Mouse (Mus musculus): ENCODE data around the gene Scrn2. TPM values are rescaled to one million over a fixed set of nuclear protein-coding genes. Genes with fewer than 3 reads are reported as not detected.

The Scrn2 gene
- polyA plus RNA-seq, 1 experiment from 2014 or later: 19.4 TPM

GRCm38 (mm10) chr11:97025721-97026344, 3.9 kb upstream of the Scrn2 start:
- Histone ChIP-seq H3K4me2 (replicated peaks; ENCODE audit: low read depth, low read length) (peak overlapping the region; percentile 35), H3K9ac (ENCODE audit: low read depth, low read length) (peak overlapping the region; percentile 49), H3K4me3 (ENCODE audit: low read depth, low read length) (peak overlapping the region; percentile 10; the same call in 1 of the 2 replicates), H3K27ac (ENCODE audit: low read depth, low read length) (peak overlapping the region; percentile 43), H3K27me3 (ENCODE audit: control insufficient read depth, insufficient read depth, low read length) (peaks cover 36% of the 10 kb centered on the region), H3K36me3 (ENCODE audit: control insufficient read depth, insufficient read depth, low read length) (no peaks in the 10 kb centered on the region), H3K4me1 (replicated peaks; ENCODE audit: control insufficient read depth, insufficient read depth, low read length) (peaks cover 17% of the 10 kb centered on the region), H3K9me3 (ENCODE audit: control insufficient read depth, low read length) (no peaks in the 10 kb centered on the region)
- peak; percentile 95 for DNase-seq (ENCODE audit: low spot score)
- peak; percentile 37 for ATAC-seq (ENCODE audit: low FRiP score)
- WGBS: 1% methylated on average over 17 of the region's 17 CpGs

- Histone ChIP-seq H3K4me3 (ENCODE audit: low read depth, low read length) (peak overlapping the region; percentile 62), H3K4me2 (replicated peaks; ENCODE audit: low read depth, low read length) (peak overlapping the region; percentile 81), H3K9me3 (ENCODE audit: control insufficient read depth, low read length) (no peaks in the 10 kb centered on the region), H3K9ac (ENCODE audit: low read depth, low read length) (peak overlapping the region; percentile 79), H3K27ac (ENCODE audit: low read depth, low read length) (no peak overlapping the region), H3K36me3 (ENCODE audit: control insufficient read depth, insufficient read depth, low read length) (no peaks in the 10 kb centered on the region), H3K4me1 (replicated peaks; ENCODE audit: control insufficient read depth, insufficient read depth, low read length) (peaks cover 6% of the 10 kb centered on the region), H3K27me3 (ENCODE audit: control insufficient read depth, insufficient read depth, low read length) (no peaks in the 10 kb centered on the region)
- no peak for ATAC-seq (ENCODE audit: low FRiP score)
- WGBS: 23% methylated on average over 15 of the region's 15 CpGs
- DNase-seq (ENCODE audit: low spot score): no peak
Observed at GRCm38 (mm10) chr11:97030426-97030825, 688 bp downstream of the Scrn2 start.

- no peak overlapping the region for H3K9ac ChIP-seq (ENCODE audit: low read depth, low read length)
- H3K9me3 ChIP-seq (ENCODE audit: control insufficient read depth, low read length): no peaks in the 10 kb centered on the region
- 83% methylated on average over 12 of the region's 12 CpGs for WGBS
- H3K36me3 ChIP-seq (ENCODE audit: control insufficient read depth, insufficient read depth, low read length): no peaks in the 10 kb centered on the region
- no peaks in the 10 kb centered on the region for H3K27me3 ChIP-seq (ENCODE audit: control insufficient read depth, insufficient read depth, low read length)
- no peak overlapping the region for H3K4me2 ChIP-seq (replicated peaks; ENCODE audit: low read depth, low read length)
- DNase-seq (ENCODE audit: low spot score) (no peak), ATAC-seq (ENCODE audit: low FRiP score) (no peak)
- no peak overlapping the region for H3K27ac ChIP-seq (ENCODE audit: low read depth, low read length)
- H3K4me3 ChIP-seq (ENCODE audit: low read depth, low read length): no peak overlapping the region
- peaks cover 3% of the 10 kb centered on the region; the same call in 1 of the 2 replicates for H3K4me1 ChIP-seq (replicated peaks; ENCODE audit: control insufficient read depth, insufficient read depth, low read length)
Observed at GRCm38 (mm10) chr11:97031977-97032376, 2.2 kb downstream of the Scrn2 start.

GRCm38 (mm10) chr11:97032499-97032898, 2.8 kb downstream of the Scrn2 start:
- no peak overlapping the region for H3K4me2 ChIP-seq (replicated peaks; ENCODE audit: low read depth, low read length)
- H3K4me1 ChIP-seq (replicated peaks; ENCODE audit: control insufficient read depth, insufficient read depth, low read length): peaks cover 3% of the 10 kb centered on the region; the same call in 1 of the 2 replicates
- H3K27ac ChIP-seq (ENCODE audit: low read depth, low read length): no peak overlapping the region
- 94% methylated on average over 4 of the region's 4 CpGs for WGBS
- no peaks in the 10 kb centered on the region for H3K36me3 ChIP-seq (ENCODE audit: control insufficient read depth, insufficient read depth, low read length)
- no peaks in the 10 kb centered on the region for H3K9me3 ChIP-seq (ENCODE audit: control insufficient read depth, low read length)
- DNase-seq (ENCODE audit: low spot score) (no peak), ATAC-seq (ENCODE audit: low FRiP score) (no peak)
- no peak overlapping the region for H3K4me3 ChIP-seq (ENCODE audit: low read depth, low read length)
- no peak overlapping the region for H3K9ac ChIP-seq (ENCODE audit: low read depth, low read length)
- no peaks in the 10 kb centered on the region for H3K27me3 ChIP-seq (ENCODE audit: control insufficient read depth, insufficient read depth, low read length)

- Histone ChIP-seq H3K9ac (ENCODE audit: low read depth, low read length) (no peak overlapping the region), H3K4me1 (replicated peaks; ENCODE audit: control insufficient read depth, insufficient read depth, low read length) (peaks cover 3% of the 10 kb centered on the region; the same call in 1 of the 2 replicates), H3K27ac (ENCODE audit: low read depth, low read length) (no peak overlapping the region), H3K4me3 (ENCODE audit: low read depth, low read length) (no peak overlapping the region), H3K27me3 (ENCODE audit: control insufficient read depth, insufficient read depth, low read length) (no peaks in the 10 kb centered on the region), H3K36me3 (ENCODE audit: control insufficient read depth, insufficient read depth, low read length) (no peaks in the 10 kb centered on the region), H3K9me3 (ENCODE audit: control insufficient read depth, low read length) (no peaks in the 10 kb centered on the region), H3K4me2 (replicated peaks; ENCODE audit: low read depth, low read length) (no peak overlapping the region)
- 89% methylated on average over 4 of the region's 4 CpGs for WGBS
- ATAC-seq (ENCODE audit: low FRiP score) (no peak), DNase-seq (ENCODE audit: low spot score) (no peak)
Observed at GRCm38 (mm10) chr11:97033781-97034180, 4.0 kb downstream of the Scrn2 start.

DNA sequence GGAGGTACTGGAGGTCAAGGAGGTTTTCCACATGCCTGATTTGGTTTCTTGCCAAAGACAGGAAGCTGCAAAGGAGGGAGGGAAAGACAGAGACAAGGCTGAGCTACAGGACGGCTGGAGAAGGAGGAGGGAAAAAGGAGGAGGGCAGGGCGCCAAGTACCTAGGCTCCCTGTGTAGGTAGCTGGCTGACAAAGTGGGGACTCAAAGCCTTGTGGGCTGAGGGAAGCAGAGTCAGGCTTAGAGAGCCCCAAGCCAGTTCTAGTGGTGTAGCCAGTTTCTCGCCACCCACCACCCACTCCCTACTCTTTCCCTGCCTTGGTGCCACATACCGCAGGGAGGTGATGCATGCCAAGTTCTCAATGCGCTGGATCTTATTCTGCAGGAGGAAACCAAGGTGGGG, 6.4 kb downstream of the Scrn2 start:
- Histone ChIP-seq H3K27ac (ENCODE audit: low read depth, low read length) (no peak overlapping the region), H3K4me2 (replicated peaks; ENCODE audit: low read depth, low read length) (no peak overlapping the region), H3K9ac (ENCODE audit: low read depth, low read length) (no peak overlapping the region), H3K4me3 (ENCODE audit: low read depth, low read length) (no peak overlapping the region), H3K36me3 (ENCODE audit: control insufficient read depth, insufficient read depth, low read length) (no peaks in the 10 kb centered on the region), H3K4me1 (replicated peaks; ENCODE audit: control insufficient read depth, insufficient read depth, low read length) (no peaks in the 10 kb centered on the region), H3K9me3 (ENCODE audit: control insufficient read depth, low read length) (no peaks in the 10 kb centered on the region), H3K27me3 (ENCODE audit: control insufficient read depth, insufficient read depth, low read length) (no peaks in the 10 kb centered on the region)
- DNase-seq (ENCODE audit: low spot score) (no peak), ATAC-seq (ENCODE audit: low FRiP score) (no peak)
- 79% methylated on average over 5 of the region's 5 CpGs for WGBS

DNA sequence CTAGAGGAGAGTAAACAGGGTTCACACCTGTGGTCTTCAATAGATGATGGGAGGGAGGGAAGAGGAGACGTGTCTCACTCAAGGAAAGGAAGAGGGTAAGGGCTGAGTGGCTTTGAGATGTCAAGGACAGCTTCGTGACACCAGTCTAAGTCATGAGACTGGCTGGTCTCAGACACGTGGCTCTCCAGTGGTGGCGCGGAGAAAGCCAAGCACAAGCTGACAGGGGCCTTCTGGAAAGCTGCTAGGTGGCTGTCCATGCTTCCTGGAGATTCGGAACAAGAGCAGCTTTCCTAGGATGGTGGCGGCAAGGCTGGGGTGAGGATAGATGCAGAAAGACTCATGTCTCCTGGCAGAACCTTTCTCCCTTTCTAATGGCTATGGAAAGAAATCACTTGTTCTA, 9.1 kb downstream of the Scrn2 start:
- 74% methylated on average over 7 of the region's 7 CpGs for WGBS
- H3K27ac ChIP-seq (ENCODE audit: low read depth, low read length): no peak overlapping the region
- H3K27me3 ChIP-seq (ENCODE audit: control insufficient read depth, insufficient read depth, low read length): no peaks in the 10 kb centered on the region
- H3K4me1 ChIP-seq (replicated peaks; ENCODE audit: control insufficient read depth, insufficient read depth, low read length): no peaks in the 10 kb centered on the region; the same call in 1 of the 2 replicates
- H3K36me3 ChIP-seq (ENCODE audit: control insufficient read depth, insufficient read depth, low read length): no peaks in the 10 kb centered on the region
- H3K9me3 ChIP-seq (ENCODE audit: control insufficient read depth, low read length): no peaks in the 10 kb centered on the region
- no peak for ATAC-seq (ENCODE audit: low FRiP score)
- no peak overlapping the region for H3K4me3 ChIP-seq (ENCODE audit: low read depth, low read length)
- no peak overlapping the region for H3K9ac ChIP-seq (ENCODE audit: low read depth, low read length)
- no peak overlapping the region for H3K4me2 ChIP-seq (replicated peaks; ENCODE audit: low read depth, low read length)
- no peak for DNase-seq (ENCODE audit: low spot score)

- H3K27me3 ChIP-seq (ENCODE audit: control insufficient read depth, insufficient read depth, low read length): no peaks in the 10 kb centered on the region
- peak overlapping the region; percentile 63 for H3K4me2 ChIP-seq (replicated peaks; ENCODE audit: low read depth, low read length)
- peak overlapping the region; percentile 52; the same call in 1 of the 2 replicates for H3K9ac ChIP-seq (ENCODE audit: low read depth, low read length)
- WGBS: 45% methylated on average over 12 of the region's 12 CpGs
- no peaks in the 10 kb centered on the region for H3K9me3 ChIP-seq (ENCODE audit: control insufficient read depth, low read length)
- no peaks in the 10 kb centered on the region for H3K36me3 ChIP-seq (ENCODE audit: control insufficient read depth, insufficient read depth, low read length)
- H3K4me1 ChIP-seq (replicated peaks; ENCODE audit: control insufficient read depth, insufficient read depth, low read length): no peaks in the 10 kb centered on the region; the same call in 1 of the 2 replicates
- H3K4me3 ChIP-seq (ENCODE audit: low read depth, low read length): peak overlapping the region; percentile 83; the same call in 1 of the 2 replicates
- no peak for ATAC-seq (ENCODE audit: low FRiP score)
- H3K27ac ChIP-seq (ENCODE audit: low read depth, low read length): no peak overlapping the region
- DNase-seq (ENCODE audit: low spot score): no peak
Observed at GRCm38 (mm10) chr11:97040301-97041021, 10.7 kb downstream of the Scrn2 start.
